Mouse (Mus musculus): ENCODE measurements around the gene Plcg1.
A peak's percentile ranks its signal among the peaks of the same experiment; 100 is the strongest.

The Plcg1 gene

DNA sequence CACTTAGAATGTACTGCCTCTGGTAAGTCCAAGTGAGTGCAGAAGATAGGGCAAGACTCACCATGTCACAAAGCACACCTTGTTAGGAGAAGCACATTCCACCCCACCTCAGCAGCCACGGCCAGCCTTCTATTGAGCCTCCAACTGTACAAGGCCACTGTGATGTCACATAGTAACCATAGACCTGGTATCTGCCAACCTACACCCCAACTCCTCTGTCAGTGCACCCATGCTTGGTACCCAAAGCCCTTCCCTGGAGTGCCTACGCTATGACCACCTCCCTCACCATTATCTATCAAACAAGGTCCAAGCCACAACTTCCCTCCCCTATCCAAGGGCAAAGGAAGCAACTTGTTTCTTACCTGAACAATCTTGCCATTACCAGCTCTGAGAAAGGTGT, 37.9 kb downstream of the Plcg1 start:
- DNase-seq (ENCODE audit: low read depth in 2 of 2, low spot score in 2 of 2): no peak

DNA sequence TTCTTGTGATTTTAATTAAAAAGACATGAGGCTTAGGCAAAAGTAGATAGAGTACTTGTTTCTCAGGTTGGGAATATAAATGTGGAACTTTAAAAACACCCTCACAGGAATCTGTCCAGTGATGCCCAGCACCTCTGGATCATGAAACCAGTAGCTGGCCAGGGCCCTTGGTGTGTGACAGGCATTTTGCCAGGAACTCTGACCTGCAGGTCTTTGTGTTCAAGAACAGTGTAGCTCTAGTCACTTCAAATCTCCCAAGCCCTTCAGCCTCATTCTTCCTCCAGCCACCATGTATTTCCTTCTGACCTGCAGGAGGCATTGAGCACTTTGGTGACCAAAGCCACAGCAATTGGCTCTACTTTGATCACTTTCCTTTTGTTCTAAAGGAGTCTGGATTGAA, 39.3 kb downstream of the Plcg1 start:
- no peak for DNase-seq (ENCODE audit: low read depth in 2 of 2, low spot score in 2 of 2)

DNA sequence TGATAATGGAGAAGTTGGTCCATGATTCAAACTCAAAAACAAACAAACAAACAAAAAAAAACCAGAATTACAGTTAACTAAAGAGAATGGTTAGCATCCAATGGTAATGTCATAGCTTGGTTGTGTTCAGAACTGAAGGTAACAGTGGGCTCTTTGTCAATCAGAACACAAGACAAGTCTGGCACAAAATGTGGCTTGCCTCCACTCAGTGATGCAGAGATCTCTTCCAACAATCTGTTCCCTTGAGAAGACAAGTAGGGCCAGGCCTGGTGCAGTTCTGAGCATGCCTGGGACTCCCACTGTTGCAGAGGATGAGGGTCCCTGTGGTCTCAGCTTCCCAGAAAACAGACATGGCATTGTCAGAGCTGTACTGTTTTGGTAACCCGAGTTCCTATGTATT, 39.8 kb downstream of the Plcg1 start:
- DNase-seq (ENCODE audit: low read depth in 2 of 2, low spot score in 2 of 2): no peak

DNA sequence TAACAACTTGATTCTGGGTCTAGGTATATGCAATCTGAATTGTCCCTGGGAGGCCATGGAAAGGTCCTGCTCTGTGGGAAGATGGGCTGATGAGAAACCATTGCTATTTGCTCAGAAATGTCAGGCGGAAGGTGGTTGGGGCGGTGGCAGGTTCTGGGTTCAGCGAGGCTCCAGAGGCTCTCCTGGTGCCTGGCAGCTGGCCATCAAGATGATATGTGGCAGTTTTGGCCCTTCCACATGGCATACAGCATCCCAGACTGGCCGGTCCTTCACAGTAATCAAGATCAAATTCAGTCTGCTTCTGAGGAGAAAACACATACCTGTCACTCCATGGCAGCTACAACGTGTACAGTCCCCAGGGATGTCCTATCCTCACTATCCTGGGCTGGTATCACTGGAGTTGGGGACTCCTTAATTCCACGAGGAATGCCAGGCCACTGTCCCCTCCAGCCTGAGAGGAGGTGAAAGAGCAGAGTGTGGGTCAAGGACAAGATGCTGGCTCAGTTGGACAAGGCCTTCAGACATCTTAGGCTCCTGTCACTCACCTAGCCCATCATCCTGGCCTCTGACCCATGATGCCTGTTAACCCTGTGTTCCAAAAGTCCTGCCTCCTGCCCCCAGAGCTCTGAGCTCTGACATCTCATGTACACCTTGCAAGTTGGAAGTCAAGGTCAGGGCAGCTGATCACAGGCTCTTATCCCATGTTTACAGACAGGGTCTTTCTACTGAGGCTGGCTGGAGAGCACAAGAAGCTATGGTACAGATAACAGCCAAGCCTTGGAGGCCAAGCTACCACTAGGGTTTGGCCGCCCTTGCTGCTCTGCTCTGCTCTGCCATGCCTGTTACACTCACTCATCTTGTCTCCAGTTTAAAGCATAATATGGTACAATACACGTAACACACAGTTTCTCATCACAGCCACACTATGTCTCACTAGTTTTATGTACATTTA, 40.5 kb downstream of the Plcg1 start:
- DNase-seq (ENCODE audit: low read depth in 2 of 2, low spot score in 2 of 2): no peak

DNA sequence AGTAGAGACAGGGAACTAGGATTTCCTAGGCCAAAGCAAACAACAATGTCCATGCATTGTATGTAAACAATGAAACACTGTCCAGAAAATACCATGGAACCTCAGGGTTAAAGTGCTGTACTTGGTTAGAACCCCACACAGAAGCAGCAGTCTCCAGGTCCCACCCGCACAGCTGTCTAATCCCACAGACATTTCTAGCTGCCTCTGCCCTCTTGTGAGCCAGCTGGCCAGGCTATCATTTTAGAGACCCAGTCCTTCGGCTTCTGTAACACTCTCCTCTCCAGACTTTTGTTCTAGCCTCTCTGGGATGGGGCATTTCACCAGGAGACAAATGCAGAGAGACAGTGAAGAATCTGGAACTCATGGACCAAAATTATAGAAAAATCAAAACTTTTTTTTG, 46.9 kb downstream of the Plcg1 start:
- DNase-seq (ENCODE audit: low read depth in 2 of 2, low spot score in 2 of 2): no peak

DNA sequence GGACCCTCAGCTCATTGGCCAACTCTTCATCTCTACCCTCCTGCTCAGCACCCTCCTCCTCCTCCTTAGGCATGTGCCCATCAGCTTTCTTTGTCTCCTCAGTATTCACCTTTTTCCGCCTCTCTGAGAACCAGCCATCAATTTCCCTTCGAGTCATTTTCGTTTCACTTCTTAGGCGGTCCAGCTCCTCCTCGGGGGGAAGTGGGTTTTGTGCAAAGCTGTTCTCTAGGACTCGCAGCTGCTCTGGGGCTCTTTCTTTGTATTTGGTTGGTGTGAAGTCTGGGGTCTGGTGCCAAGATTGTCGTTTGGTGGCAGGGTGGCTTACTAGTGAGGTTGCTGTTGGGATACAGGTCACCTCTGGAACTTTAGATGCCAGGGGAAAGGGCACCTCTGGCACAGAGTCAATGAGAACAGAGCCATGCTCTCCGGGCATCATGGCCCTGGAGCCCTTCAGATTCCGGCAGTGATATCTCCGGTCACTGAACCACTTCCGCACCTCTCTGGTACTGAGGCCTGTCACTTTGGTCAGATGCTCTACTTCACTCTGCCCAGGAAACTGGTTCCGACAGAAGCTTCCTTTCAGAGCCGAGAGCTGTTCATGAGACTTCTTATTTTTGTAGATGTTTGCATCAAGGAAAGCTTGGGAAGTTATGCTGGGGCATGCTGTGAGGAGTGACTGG, 49.2 kb downstream of the Plcg1 start:
- no peak for DNase-seq (ENCODE audit: low read depth in 2 of 2, low spot score in 2 of 2)

DNA sequence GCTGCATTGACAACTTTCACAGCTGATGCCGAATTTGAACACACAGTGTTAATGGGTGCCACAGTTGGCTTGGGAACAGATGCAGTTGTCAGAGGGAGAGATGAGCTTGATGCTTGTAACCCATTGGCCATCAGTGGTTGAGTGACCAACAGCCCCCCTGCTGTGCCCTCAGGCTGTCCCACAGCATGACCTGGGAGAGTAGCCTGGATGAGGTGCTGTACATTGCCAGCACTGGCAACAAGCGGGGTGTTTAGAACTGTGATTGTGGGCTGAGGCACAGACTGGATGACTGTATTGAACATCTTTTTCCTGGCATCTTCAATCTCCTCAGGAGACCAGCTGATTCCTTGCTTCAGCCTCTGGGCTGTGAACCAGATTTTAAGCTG, 49.7 kb downstream of the Plcg1 start:
- DNase-seq (ENCODE audit: low read depth in 2 of 2, low spot score in 2 of 2): no peak

- no peak for DNase-seq (ENCODE audit: low read depth in 2 of 2, low spot score in 2 of 2)
Observed at GRCm38 (mm10) chr2:160786333-160786732, 55.2 kb downstream of the Plcg1 start.

GRCm38 (mm10) chr2:160789046-160789445, 57.9 kb downstream of the Plcg1 start:
- no peak for DNase-seq (ENCODE audit: low read depth in 2 of 2, low spot score in 2 of 2)

DNA sequence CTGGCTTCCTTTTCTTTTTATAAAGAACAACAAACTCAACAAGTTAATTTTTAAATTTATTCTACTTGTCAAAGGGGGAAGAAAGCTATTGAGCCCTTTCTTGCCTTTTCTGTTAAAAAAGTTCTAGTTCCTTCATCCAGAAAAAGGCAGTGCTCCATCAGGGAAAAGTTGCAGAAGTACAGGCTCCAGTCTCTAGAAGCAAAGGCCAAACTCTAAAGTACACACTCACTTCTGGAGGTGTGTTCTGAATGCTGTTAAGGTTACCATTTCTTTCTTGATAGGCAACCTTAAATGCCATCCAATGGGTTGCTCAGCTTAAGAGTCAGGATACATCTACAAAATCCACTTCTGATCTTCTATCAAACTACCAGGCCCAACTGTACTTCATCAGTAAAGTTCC, 58.6 kb downstream of the Plcg1 start:
- DNase-seq (ENCODE audit: low read depth in 2 of 2, low spot score in 2 of 2): no peak

- peak; percentile 10 to 48 for DNase-seq (ENCODE audit: low read depth in 2 of 2, low spot score in 2 of 2)
Observed at GRCm38 (mm10) chr2:160793117-160793516, 62.0 kb downstream of the Plcg1 start.

DNA sequence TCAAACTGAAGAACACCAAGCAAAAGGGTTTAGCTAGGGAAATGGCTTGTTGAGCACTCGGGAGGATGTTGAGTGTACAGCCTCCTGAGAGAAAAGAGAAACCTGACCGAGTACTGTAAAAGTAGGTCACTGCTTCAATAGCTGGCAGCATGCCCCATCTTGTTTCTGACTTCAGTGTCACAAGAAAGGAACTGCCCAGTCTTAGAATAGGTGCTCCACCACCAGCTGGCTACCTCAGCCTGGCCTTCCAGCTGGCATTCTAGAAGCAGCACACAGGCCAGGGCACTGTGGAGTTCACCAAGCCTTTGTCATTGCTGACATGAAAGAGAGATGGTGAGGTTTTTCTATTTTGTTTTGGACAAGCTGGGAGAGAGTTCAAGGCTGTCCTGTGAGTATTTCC, 65.9 kb downstream of the Plcg1 start:
- DNase-seq (ENCODE audit: low read depth in 2 of 2, low spot score in 2 of 2): no peak

DNA sequence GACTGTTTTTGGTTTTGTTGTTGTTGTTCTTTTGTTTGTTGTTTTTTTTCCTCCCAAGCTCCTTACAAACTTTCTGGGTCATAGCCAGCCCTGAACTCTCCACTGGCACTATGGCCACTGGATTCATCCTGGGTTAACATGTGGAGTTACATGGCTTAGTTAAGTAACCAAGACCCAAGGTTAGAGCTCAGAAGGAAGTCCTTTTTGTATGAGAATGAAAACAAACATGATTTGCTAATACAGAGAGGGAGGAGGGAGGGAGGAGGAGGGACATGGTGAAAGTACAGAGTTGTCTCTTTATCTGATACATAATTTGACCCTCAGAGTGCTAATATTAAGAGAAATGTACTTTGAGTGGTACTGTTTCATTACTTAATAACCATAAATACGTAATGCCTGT, 67.1 kb downstream of the Plcg1 start:
- DNase-seq (ENCODE audit: low read depth in 2 of 2, low spot score in 2 of 2): no peak

DNA sequence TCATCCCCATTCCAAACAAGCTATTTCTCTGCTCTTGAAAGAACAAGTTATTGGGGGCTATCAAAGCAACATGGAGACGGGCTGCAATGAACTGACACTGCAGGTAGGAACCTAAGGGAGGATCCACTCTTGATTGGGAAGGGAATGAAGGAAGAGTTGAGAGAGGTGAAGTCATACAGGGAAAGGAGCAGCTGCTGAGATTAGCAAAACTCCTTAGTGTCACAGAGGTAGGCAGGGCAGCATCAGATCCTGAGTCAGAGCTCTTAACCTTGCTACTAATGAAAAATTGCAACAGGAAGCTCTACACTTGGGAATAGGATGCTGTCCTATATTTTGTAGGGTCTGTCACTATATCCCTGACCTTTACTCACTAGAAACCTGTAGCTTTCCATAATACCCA, 69.9 kb downstream of the Plcg1 start:
- DNase-seq (ENCODE audit: low read depth in 2 of 2, low spot score in 2 of 2): no peak

DNA sequence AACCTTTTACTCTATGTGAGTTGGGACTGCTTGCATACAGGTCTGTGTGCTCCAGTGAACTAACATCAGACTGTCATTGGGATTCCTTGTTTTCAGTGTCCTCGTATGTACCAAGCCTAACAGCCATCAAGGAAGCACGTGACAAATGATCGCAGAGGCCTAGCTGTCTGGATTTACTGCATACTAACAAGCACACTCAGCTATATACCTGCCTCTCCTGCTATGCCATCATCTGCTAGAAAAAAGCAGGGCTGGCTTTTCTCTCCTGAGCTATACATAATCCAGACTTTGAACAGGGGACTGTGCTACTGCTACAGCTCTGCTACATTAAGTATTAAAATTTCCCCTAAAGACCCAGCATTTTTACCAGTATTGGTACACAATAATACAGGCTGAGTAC, 71.2 kb downstream of the Plcg1 start:
- DNase-seq (ENCODE audit: low read depth in 2 of 2, low spot score in 2 of 2): no peak

DNA sequence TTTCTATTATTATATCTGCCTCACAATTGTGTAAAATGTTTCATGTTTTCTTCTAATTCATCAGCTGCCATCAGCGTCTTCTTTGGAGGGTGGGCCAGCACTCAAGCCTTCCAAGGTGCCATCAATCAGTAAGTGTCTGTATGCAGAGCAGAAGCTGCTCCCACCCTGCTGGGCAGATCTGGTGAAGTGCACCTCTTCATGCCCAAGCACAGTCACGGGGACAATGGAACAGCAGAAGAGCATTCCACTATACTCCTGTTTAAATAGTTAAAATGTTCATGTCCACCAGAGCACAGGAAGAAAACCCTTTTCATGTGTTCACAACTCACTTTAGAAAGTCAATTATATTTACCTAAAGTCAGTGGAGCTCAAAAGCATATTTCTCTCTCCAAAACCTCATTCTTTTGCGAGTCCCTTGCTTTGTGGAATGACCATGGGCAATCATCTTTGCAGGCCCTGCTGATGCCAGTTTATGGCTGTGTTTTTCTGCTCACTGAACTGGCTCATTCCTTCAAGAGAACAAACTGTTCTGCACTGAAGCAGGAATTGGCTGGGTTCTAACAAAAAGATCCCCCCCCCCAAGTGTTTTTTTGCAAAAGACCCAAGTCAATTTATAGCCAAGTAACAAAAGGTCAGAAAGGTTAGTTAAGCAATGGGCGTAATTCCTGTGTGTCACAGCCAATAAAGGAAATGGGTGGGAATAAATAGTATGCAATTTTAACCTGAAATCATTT, 73.9 kb downstream of the Plcg1 start:
- no peak for DNase-seq (ENCODE audit: low read depth in 2 of 2, low spot score in 2 of 2)

DNA sequence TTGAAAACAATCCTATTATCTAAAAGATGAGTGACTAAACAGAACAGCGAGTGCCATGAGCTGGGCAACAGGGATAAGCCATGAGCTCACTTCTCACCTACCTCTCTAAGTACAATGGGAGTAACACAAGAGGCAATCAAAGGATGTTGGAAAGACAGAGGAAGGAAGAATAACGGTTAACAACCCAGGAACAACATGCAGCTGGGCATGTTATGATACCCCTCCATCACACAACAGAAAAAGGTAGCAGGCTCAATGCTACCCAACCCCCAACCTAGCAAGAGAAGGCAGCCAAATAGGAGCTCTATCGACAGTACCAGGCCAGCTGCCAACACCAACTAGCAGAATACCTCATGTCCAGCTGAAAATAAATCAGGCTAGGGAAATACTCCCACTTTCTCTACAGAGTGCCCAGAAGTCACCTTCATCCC, 75.0 kb downstream of the Plcg1 start:
- DNase-seq (ENCODE audit: low read depth in 2 of 2, low spot score in 2 of 2): no peak

GRCm38 (mm10) chr2:160810376-160810775, 79.3 kb downstream of the Plcg1 start:
- no peak for DNase-seq (ENCODE audit: low read depth in 2 of 2, low spot score in 2 of 2)

DNA sequence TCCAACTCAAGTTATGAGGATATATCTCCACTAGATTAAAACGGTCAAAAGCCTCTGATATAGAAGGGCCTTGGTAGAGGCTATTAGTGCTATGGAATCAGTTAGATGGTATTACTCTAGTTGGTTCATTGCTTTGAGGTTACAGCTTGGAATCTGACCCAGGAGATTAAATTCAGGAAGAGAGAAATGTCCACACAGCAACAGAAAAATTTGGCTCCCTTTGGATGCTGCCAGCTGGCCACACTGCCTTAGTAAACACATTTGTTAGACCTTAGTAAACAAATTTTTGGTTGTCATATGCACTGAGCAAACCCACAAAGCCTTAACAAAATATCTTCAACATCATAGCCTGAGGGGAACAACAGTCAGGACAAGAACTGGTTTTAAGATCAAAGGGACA, 79.7 kb downstream of the Plcg1 start:
- DNase-seq (ENCODE audit: low read depth in 2 of 2, low spot score in 2 of 2): no peak

Data from CD8-positive naive resting alpha-beta T cell, adult 2 months (primary cell).